Mouse (Mus musculus) neural tube, embryonic 14.5 days (tissue): ENCODE measurements at regions not wholly inside any gene's neighbourhood (a gene's known extent, or its start where the extent isn't known, plus 50 kb on each side); places are given as distances from the start of the nearest gene placed in this dataset.

Experiments
- ATAC-seq: fragments of 200-750 bp; cut with Nextera tagmentation; 2 replicates; pipeline ENCODE4 v1.8.0; 2017; ENCODE audit warnings: low read depth, mild to moderate bottlenecking, moderate TSS enrichment, moderate library complexity
- H3K27ac ChIP-seq: fragments of 300-500 bp; sonication (generic); 2 replicates; pipeline ENCODE4 v1.5.1; 2014; ENCODE audit warnings: low read depth, mild to moderate bottlenecking, control low read depth, low read length, moderate library complexity, mixed read lengths
- H3K27me3 ChIP-seq: fragments of 300-500 bp; sonication (generic); 2 replicates; pipeline ENCODE4 v1.6.1; 2014; ENCODE audit warnings: low read length; ENCODE audit not compliant: control insufficient read depth, insufficient read depth
- H3K36me3 ChIP-seq: fragments of 300-500 bp; sonication (generic); 2 replicates; pipeline ENCODE4 v1.6.1; 2014; ENCODE audit warnings: low read length, mixed read lengths; ENCODE audit not compliant: control insufficient read depth, insufficient read depth
- H3K4me1 ChIP-seq: fragments of 300-500 bp; sonication (generic); 2 replicates; pipeline ENCODE4 v1.6.1; 2014; ENCODE audit warnings: low read length; ENCODE audit not compliant: control insufficient read depth, insufficient read depth
- H3K4me2 ChIP-seq: fragments of 300-500 bp; sonication (generic); 2 replicates; pipeline ENCODE4 v1.6.1; 2014; ENCODE audit warnings: mild to moderate bottlenecking, low read depth, low read length, control low read depth
- H3K4me3 ChIP-seq: fragments of 300-500 bp; sonication (generic); 2 replicates; pipeline ENCODE4 v1.5.1; 2014; ENCODE audit warnings: low read depth, low read length, control low read depth, mixed read lengths
- H3K9ac ChIP-seq: fragments of 300-500 bp; sonication (generic); replicated peaks from 2 replicates; pipeline ENCODE4 v1.6.1; 2014; ENCODE audit warnings: low read depth, mild to moderate bottlenecking, control low read depth, low read length, mixed read lengths
- H3K9me3 ChIP-seq: fragments of 300-500 bp; sonication (generic); 2 replicates; pipeline ENCODE4 v1.6.1; 2016; ENCODE audit warnings: low read length; ENCODE audit not compliant: control insufficient read depth
- WGBS: fragments of 180-500 bp; shearing (Covaris S2); extraction: QIAGEN DNeasy Blood & Tissue Kit; methylation state at CpG from one replicate; pipeline ENCODE4 v1.1.7; 2014; 5-methylcytosine and 5-hydroxymethylcytosine counted together

- no peak for ATAC-seq
- Histone ChIP-seq H3K9me3 (no peaks in the 10 kb centered on the region), H3K27me3 (no peaks in the 10 kb centered on the region), H3K36me3 (no peaks in the 10 kb centered on the region), H3K4me3 (no peak overlapping the region), H3K4me1 (no peaks in the 10 kb centered on the region), H3K9ac (no peak overlapping the region), H3K27ac (no peak overlapping the region), H3K4me2 (no peak overlapping the region)
- WGBS: 94% methylated on average over 8 of the region's 8 CpGs
Observed at GRCm38 (mm10) chr10:67417529-67417928, 117.7 kb upstream of the Egr2 start.

- Histone ChIP-seq H3K4me1 (no peaks in the 10 kb centered on the region), H3K27ac (no peak overlapping the region), H3K9me3 (no peaks in the 10 kb centered on the region), H3K4me2 (no peak overlapping the region), H3K9ac (no peak overlapping the region), H3K27me3 (no peaks in the 10 kb centered on the region), H3K4me3 (no peak overlapping the region), H3K36me3 (no peaks in the 10 kb centered on the region)
- 87% methylated on average over 5 of the region's 5 CpGs for WGBS
- ATAC-seq: no peak
Observed at GRCm38 (mm10) chr10:67420761-67421160, 114.5 kb upstream of the Egr2 start.

- H3K9me3 ChIP-seq: no peaks in the 10 kb centered on the region
- no peak overlapping the region for H3K9ac ChIP-seq
- WGBS: 92% methylated on average over 6 of the region's 6 CpGs
- no peaks in the 10 kb centered on the region for H3K36me3 ChIP-seq
- H3K4me1 ChIP-seq: no peaks in the 10 kb centered on the region
- ATAC-seq: no peak
- no peaks in the 10 kb centered on the region for H3K27me3 ChIP-seq
- no peak overlapping the region for H3K4me2 ChIP-seq
- no peak overlapping the region for H3K27ac ChIP-seq
- H3K4me3 ChIP-seq: no peak overlapping the region
Observed at GRCm38 (mm10) chr10:67425407-67425806, 109.9 kb upstream of the Egr2 start.

GRCm38 (mm10) chr10:67427220-67427619 lies 108.1 kb upstream of the Egr2 start:
- Histone ChIP-seq H3K4me2 (no peak overlapping the region), H3K27me3 (no peaks in the 10 kb centered on the region), H3K27ac (no peak overlapping the region), H3K9me3 (no peaks in the 10 kb centered on the region), H3K36me3 (no peaks in the 10 kb centered on the region), H3K9ac (no peak overlapping the region), H3K4me3 (no peak overlapping the region), H3K4me1 (no peaks in the 10 kb centered on the region)
- ATAC-seq: no peak
- 35% methylated on average over 10 of the region's 10 CpGs for WGBS

- H3K9ac ChIP-seq: no peak overlapping the region
- no peak overlapping the region for H3K4me2 ChIP-seq
- 92% methylated on average over 2 of the region's 2 CpGs for WGBS
- H3K27me3 ChIP-seq: no peaks in the 10 kb centered on the region
- H3K4me3 ChIP-seq: no peak overlapping the region
- H3K9me3 ChIP-seq: no peaks in the 10 kb centered on the region
- no peaks in the 10 kb centered on the region for H3K36me3 ChIP-seq
- no peaks in the 10 kb centered on the region for H3K4me1 ChIP-seq
- no peak for ATAC-seq
- no peak overlapping the region for H3K27ac ChIP-seq
Observed at GRCm38 (mm10) chr10:67430805-67431204, 104.5 kb upstream of the Egr2 start.

GRCm38 (mm10) chr10:67439042-67439635 lies 96.1 kb upstream of the Egr2 start:
- no peaks in the 10 kb centered on the region for H3K9me3 ChIP-seq
- H3K36me3 ChIP-seq: no peaks in the 10 kb centered on the region
- H3K9ac ChIP-seq: no peak overlapping the region
- WGBS: 90% methylated on average over 15 of the region's 15 CpGs
- no peak overlapping the region for H3K4me3 ChIP-seq
- no peak for ATAC-seq
- no peaks in the 10 kb centered on the region for H3K4me1 ChIP-seq
- no peak overlapping the region for H3K27ac ChIP-seq
- no peak overlapping the region for H3K4me2 ChIP-seq
- H3K27me3 ChIP-seq: no peaks in the 10 kb centered on the region

GRCm38 (mm10) chr10:67439844-67440243 lies 95.4 kb upstream of the Egr2 start:
- Histone ChIP-seq H3K9ac (no peak overlapping the region), H3K27me3 (no peaks in the 10 kb centered on the region), H3K36me3 (no peaks in the 10 kb centered on the region), H3K9me3 (no peaks in the 10 kb centered on the region), H3K4me2 (no peak overlapping the region), H3K27ac (no peak overlapping the region), H3K4me3 (no peak overlapping the region), H3K4me1 (no peaks in the 10 kb centered on the region)
- ATAC-seq: no peak
- WGBS: 93% methylated on average over 5 of the region's 5 CpGs

- no peaks in the 10 kb centered on the region for H3K27me3 ChIP-seq
- ATAC-seq: no peak
- H3K36me3 ChIP-seq: no peaks in the 10 kb centered on the region
Observed at GRCm38 (mm10) chr10:67441243-67441642, 94.0 kb upstream of the Egr2 start.

GRCm38 (mm10) chr10:67448875-67449274 lies 86.4 kb upstream of the Egr2 start:
- Histone ChIP-seq H3K27ac (no peak overlapping the region), H3K4me3 (no peak overlapping the region), H3K4me1 (no peaks in the 10 kb centered on the region), H3K27me3 (no peaks in the 10 kb centered on the region), H3K36me3 (no peaks in the 10 kb centered on the region), H3K4me2 (no peak overlapping the region), H3K9me3 (no peaks in the 10 kb centered on the region), H3K9ac (no peak overlapping the region)
- no peak for ATAC-seq
- WGBS: 92% methylated on average over 6 of the region's 6 CpGs

More at GRCm38 (mm10) chr10:67441243-67441642, 94.0 kb upstream of the Egr2 start:
- Histone ChIP-seq H3K4me3 (no peak overlapping the region), H3K4me2 (no peak overlapping the region), H3K27ac (no peak overlapping the region), H3K9ac (no peak overlapping the region), H3K4me1 (no peaks in the 10 kb centered on the region), H3K9me3 (no peaks in the 10 kb centered on the region)
- 77% methylated on average over 6 of the region's 7 CpGs for whole genome bisulfite sequencing
